Mouse (Mus musculus) kidney, adult 2 months (tissue): ENCODE results near the gene Mapk10.

Source experiments
- CTCF ChIP-seq: fragments of 200-500 bp; conservative IDR thresholded peaks from 2 replicates; pipeline ENCODE4 v1.5.1; 2011; ENCODE audit warnings: low read depth, mild to moderate bottlenecking, control low read depth, low read length, moderate library complexity, mixed read lengths; ENCODE audit not compliant: insufficient read depth, insufficient read length
- POLR2A ChIP-seq: fragments of 200-500 bp; IDR thresholded peaks from one replicate; pipeline ENCODE4 v1.6.1; 2011; ENCODE audit warnings: low read depth, low read length, control low read depth

- TF ChIP-seq POLR2A, result no peak
- no peak for TF ChIP-seq CTCF
These were observed 140.0 kb downstream of the Mapk10 start for GRCm38 (mm10) chr5:103071006-103071612.
